In the genomic region with DNA sequence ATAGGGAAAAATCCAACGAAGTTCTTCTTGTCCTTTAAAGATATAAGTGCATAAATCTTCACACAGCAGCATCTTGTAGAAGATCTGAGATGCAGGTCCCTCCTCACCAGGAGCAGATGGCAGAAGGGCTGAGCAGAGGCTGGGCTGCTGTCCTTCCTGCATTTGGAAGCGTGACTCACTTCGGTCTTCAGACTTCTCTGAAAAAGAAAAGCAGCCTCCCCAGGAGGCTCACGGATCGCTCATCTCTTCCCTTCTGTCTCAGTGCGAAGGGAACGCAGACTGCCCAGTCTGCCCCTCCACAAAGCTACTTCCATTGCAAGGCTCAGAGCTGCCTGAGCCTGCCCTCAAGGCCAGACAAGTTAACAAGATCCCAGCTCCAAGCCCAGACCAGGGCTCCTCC, we compare ENCODE assay signal across 18 mouse cellular contexts. TPM values are rescaled to one million over a fixed set of nuclear protein-coding genes. Genes with fewer than 3 reads are reported as not detected.
DNase-seq lines count a peak whose midpoint lies in the region.
"Had no signal": no experiment of that assay in that cellular context is flagged by ENCODE, and none has a peak within 500 bp of the region (broad histone marks: within the 10 kb centered on the region; RNA-seq: fewer than 3 reads in every experiment).

No protein-coding gene starts in this region.

- intact Hi-C loops in left cerebral cortex, postnatal 10 days (cut with DNase I) = loop anchor here (10.0 kb wide), 1 partner anchor 286 kb away; no protein-coding TSS in a partner anchor
- intact Hi-C loops in left cerebral cortex, postnatal 14 days (cut with DNase I) = no loop called here

- no peak overlapping the region for H3K27ac ChIP-seq in forebrain, embryonic 10.5 days
- H3K27ac ChIP-seq: neural tube, embryonic 12.5 days; stomach, embryonic 15.5 days had no signal

- peaks cover 22% of the 10 kb centered on the region for H3K4me1 ChIP-seq in forebrain, embryonic 10.5 days

- no peaks in the 10 kb centered on the region for H3K27me3 ChIP-seq in forebrain, embryonic 10.5 days (ENCODE audit: poor library complexity, severe bottlenecking)
- H3K27me3 ChIP-seq: neural tube, embryonic 12.5 days; stomach, embryonic 15.5 days had no signal

- H3K36me3 ChIP-seq in forebrain, embryonic 10.5 days (replicated peaks) = no peaks in the 10 kb centered on the region
- H3K36me3 ChIP-seq: neural tube, embryonic 12.5 days; stomach, embryonic 15.5 days had no signal

- WGBS in forebrain, embryonic 10.5 days = 25% methylated on average over 7 of the region's 7 CpGs

- no peak overlapping the region for H3K4me3 ChIP-seq in forebrain, embryonic 10.5 days
- H3K4me3 ChIP-seq: neural tube, embryonic 12.5 days; stomach, embryonic 15.5 days had no signal

- peak; percentile 45 for DNase-seq in left cerebral cortex, adult 11 months (ENCODE audit: low spot score)
- no peak for DNase-seq in left cerebral cortex, postnatal 10 days (ENCODE audit: extremely low spot score in 1 of 2, low spot score in 2 of 2)
- peak; percentile 80 for DNase-seq in frontal cortex, adult 2 months (ENCODE audit: extremely low spot score in 1 of 2, low spot score in 1 of 2)
- DNase-seq in left cerebral cortex, postnatal 14 days (ENCODE audit: low spot score in 2 of 2) = peak; percentile 50 to 63
- peak; percentile 62 for DNase-seq in right cerebral cortex, postnatal 25 days
- no peak for DNase-seq in adrenal gland, postnatal 36 days
- DNase-seq in forebrain, embryonic 10.5 days (ENCODE audit: extremely low spot score, low spot score) = no peak
- DNase-seq: cerebellum, adult 11 months; cerebellum, postnatal 36 days; forebrain, postnatal 0 days; gastrocnemius, postnatal 14 days; kidney, adult 8-10 months; kidney, postnatal 25 days; spleen, adult 18-20 months had no signal

- no peaks in the 10 kb centered on the region for H3K9me3 ChIP-seq in forebrain, embryonic 10.5 days
- H3K9me3 ChIP-seq: neural tube, embryonic 12.5 days; stomach, embryonic 15.5 days had no signal

RNA-seq across cellular contexts. Expression of gene Oprd1, which starts 26.6 kb away (rescaled TPM):
- 1 to 10 TPM; 7.7 to 8.0 TPM for total RNA-seq in left cerebral cortex, postnatal 10 days (2021)
- polyA plus RNA-seq in frontal cortex, adult 2 months (2012; rRNA removed) = 12.8 and 13.1 TPM in 2 replicates
- total RNA-seq in left cerebral cortex, postnatal 14 days (2021) = 10 to 100 TPM; 11.9 to 12.4 TPM
- under 1 TPM; 0.79 to 0.82 TPM for total RNA-seq in adrenal gland, postnatal 36 days (2021)
- 0.11 TPM in 1 of 2 replicates, not detected in the other for polyA plus RNA-seq in forebrain, embryonic 10.5 days (2016; fragmentation: Nextera tagmentation; extraction: Ambion mirVana)
- polyA plus RNA-seq: hindbrain, embryonic 11.5 days; inflammation-experienced regulatory T-cells, adult 6 months had no signal

RNA-seq across cellular contexts. Expression of gene Ythdf2, which starts 41.2 kb away (rescaled TPM):
- 10 to 100 TPM; 47.4 to 49.4 TPM for total RNA-seq in left cerebral cortex, postnatal 10 days (2021)
- polyA plus RNA-seq in frontal cortex, adult 2 months (2012; rRNA removed) = 19.0 and 21.8 TPM in 2 replicates
- total RNA-seq in left cerebral cortex, postnatal 14 days (2021) = 10 to 100 TPM; 40.8 to 44.5 TPM
- 10 to 100 TPM; 48.1 to 57.0 TPM for total RNA-seq in adrenal gland, postnatal 36 days (2021)
- 142 and 151 TPM in 2 replicates for polyA plus RNA-seq in forebrain, embryonic 10.5 days (2016; fragmentation: Nextera tagmentation; extraction: Ambion mirVana)

Comparison
In these comparisons a context has a peak if more than half of its experiments do, and no peak if none do; other contexts are left out.
1. DNase-seq: peak in left cerebral cortex, adult 11 months (single experiment), frontal cortex, adult 2 months (2 of 2), left cerebral cortex, postnatal 14 days (2 of 2) and right cerebral cortex, postnatal 25 days (single experiment); none in left cerebral cortex, postnatal 10 days (0 of 2), adrenal gland, postnatal 36 days (0 of 2) and forebrain, embryonic 10.5 days (single experiment).
2. RNA of gene Oprd1, which starts 26.6 kb away (total RNA-seq): 11.9 to 12.4 TPM in left cerebral cortex, postnatal 14 days and 7.7 to 8.0 TPM in left cerebral cortex, postnatal 10 days; 0.79 to 0.82 TPM in adrenal gland, postnatal 36 days; every median in the first group is over 4 times any median in the second.